Mouse (Mus musculus): Measurements from ENCODE around the gene I0C0044D17Rik. TPM values are rescaled to one million over a fixed set of nuclear protein-coding genes. Genes with fewer than 3 reads are reported as not detected.
"Not testable (repeated sequence)": the region's sequence is repeated elsewhere in the genome, so short reads cannot be mapped to it uniquely, and the experiment has no call there.

I0C0044D17Rik gene
- polyA plus RNA-seq, 1 experiment from 2014 or later, result not detected

GRCm38 (mm10) chr4:98846396-98846795 is 22.8 kb upstream of the I0C0044D17Rik start:
- H3K27me3 ChIP-seq, result no peaks in the 10 kb centered on the region
- H3K4me3 ChIP-seq (replicated peaks), result no peak overlapping the region
- no peaks in the 10 kb centered on the region for H3K9me3 ChIP-seq (replicated peaks)
- H3K4me2 ChIP-seq, result no peak overlapping the region
- H3K36me3 ChIP-seq (replicated peaks), result no peaks in the 10 kb centered on the region
- no peak for ATAC-seq (ENCODE audit: insufficient read depth)
- H3K4me1 ChIP-seq (replicated peaks), result no peaks in the 10 kb centered on the region
- H3K9ac ChIP-seq, result no peak overlapping the region
- WGBS (ENCODE audit: insufficient replicate concordance), result 38% methylated on average over 3 of the region's 3 CpGs
- no peak overlapping the region for H3K27ac ChIP-seq (replicated peaks)

DNA sequence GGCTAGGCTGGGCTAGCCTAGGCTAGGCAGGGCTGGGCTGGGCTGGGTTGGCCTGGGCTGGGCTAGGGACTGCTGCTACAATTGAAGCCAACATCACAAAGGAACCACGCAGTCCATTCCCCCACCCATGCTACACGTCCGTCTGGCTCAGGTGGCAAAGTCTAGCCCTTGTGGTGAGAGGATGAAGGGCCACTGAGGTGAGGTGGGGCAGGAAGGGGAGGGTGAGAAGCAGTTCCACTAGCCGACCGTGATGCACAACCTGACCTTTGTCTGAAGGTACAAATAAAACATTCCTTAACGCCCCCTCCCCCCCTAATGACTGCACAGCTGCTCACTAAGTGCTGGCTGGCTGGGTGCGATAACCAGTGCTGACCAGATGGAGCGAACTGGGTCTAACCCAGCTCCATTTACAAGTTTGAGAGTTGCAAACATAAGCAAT is 22.1 kb upstream of the I0C0044D17Rik start:
- 67% methylated on average over 8 of the region's 8 CpGs for WGBS (ENCODE audit: insufficient replicate concordance)
- no peak overlapping the region for H3K27ac ChIP-seq (replicated peaks)
- ATAC-seq (ENCODE audit: insufficient read depth), result no peak

GRCm38 (mm10) chr4:98845201-98845600 is 21.6 kb upstream of the I0C0044D17Rik start:
- Histone ChIP-seq H3K9ac (no peak overlapping the region), H3K27ac (replicated peaks) (no peak overlapping the region)
- ATAC-seq (ENCODE audit: insufficient read depth), result no peak

More for the DNA sequence above, 22.1 kb upstream of the I0C0044D17Rik start:
- Histone ChIP-seq H3K4me1 (replicated peaks) (no peaks in the 10 kb centered on the region), H3K27me3 (no peaks in the 10 kb centered on the region), H3K4me2 (no peak overlapping the region), H3K9ac (no peak overlapping the region), H3K4me3 (replicated peaks) (no peak overlapping the region), H3K9me3 (replicated peaks) (no peaks in the 10 kb centered on the region), H3K36me3 (replicated peaks) (no peaks in the 10 kb centered on the region)

GRCm38 (mm10) chr4:98843906-98844597 is 20.4 kb upstream of the I0C0044D17Rik start:
- Histone ChIP-seq H3K27me3 (no peaks in the 10 kb centered on the region), H3K4me2 (no peak overlapping the region), H3K4me3 (replicated peaks) (no peak overlapping the region), H3K9me3 (replicated peaks) (no peaks in the 10 kb centered on the region), H3K27ac (replicated peaks) (no peak overlapping the region), H3K36me3 (replicated peaks) (no peaks in the 10 kb centered on the region), H3K9ac (no peak overlapping the region), H3K4me1 (replicated peaks) (no peaks in the 10 kb centered on the region)
- no peak for ATAC-seq (ENCODE audit: insufficient read depth)
- 53% methylated on average over 7 of the region's 7 CpGs for WGBS (ENCODE audit: insufficient replicate concordance)

More at GRCm38 (mm10) chr4:98845201-98845600, 21.6 kb upstream of the I0C0044D17Rik start:
- WGBS (ENCODE audit: insufficient replicate concordance), result 57% methylated on average over 4 of the region's 4 CpGs
- H3K4me2 ChIP-seq, result no peak overlapping the region
- H3K4me1 ChIP-seq (replicated peaks), result no peaks in the 10 kb centered on the region
- no peak overlapping the region for H3K4me3 ChIP-seq (replicated peaks)
- H3K36me3 ChIP-seq (replicated peaks), result no peaks in the 10 kb centered on the region
- no peaks in the 10 kb centered on the region for H3K9me3 ChIP-seq (replicated peaks)
- no peaks in the 10 kb centered on the region for H3K27me3 ChIP-seq

GRCm38 (mm10) chr4:98841251-98841650 is 17.6 kb upstream of the I0C0044D17Rik start:
- not testable (repeated sequence) for H3K4me3 ChIP-seq (replicated peaks); H3K4me1 ChIP-seq (replicated peaks); H3K27me3 ChIP-seq; ATAC-seq (ENCODE audit: insufficient read depth); H3K4me2 ChIP-seq; H3K36me3 ChIP-seq (replicated peaks); H3K9me3 ChIP-seq (replicated peaks); H3K9ac ChIP-seq; H3K27ac ChIP-seq (replicated peaks)
- WGBS (ENCODE audit: insufficient replicate concordance), result 75% methylated on average over 6 of the region's 6 CpGs

DNA sequence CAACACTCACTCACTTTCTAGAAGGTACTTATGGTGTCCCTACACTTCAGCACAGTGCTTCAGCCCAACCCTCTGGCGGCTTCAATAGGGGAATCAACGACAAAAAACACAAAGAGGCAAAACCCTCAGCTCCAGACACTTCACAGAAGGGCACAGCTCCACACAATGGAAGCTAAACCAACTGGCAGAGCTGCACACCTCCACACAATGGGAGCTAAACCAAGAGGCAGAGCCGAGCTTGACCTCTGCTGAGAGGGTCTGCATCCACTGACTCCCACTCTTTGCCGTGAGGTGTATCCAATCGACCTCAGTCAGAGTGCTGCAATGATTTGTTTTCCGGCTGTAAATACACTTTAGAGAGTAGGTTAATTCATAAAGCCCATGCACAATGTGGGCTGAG is 16.9 kb upstream of the I0C0044D17Rik start:
- WGBS (ENCODE audit: insufficient replicate concordance), result 61% methylated on average over 6 of the region's 6 CpGs
- Histone ChIP-seq H3K27ac (replicated peaks) (no peak overlapping the region), H3K9ac (no peak overlapping the region)

GRCm38 (mm10) chr4:98838913-98839312 is 15.3 kb upstream of the I0C0044D17Rik start:
- no peak for ATAC-seq (ENCODE audit: insufficient read depth)
- Histone ChIP-seq H3K4me2 (no peak overlapping the region), H3K4me1 (replicated peaks) (no peaks in the 10 kb centered on the region), H3K36me3 (replicated peaks) (no peaks in the 10 kb centered on the region), H3K27me3 (no peaks in the 10 kb centered on the region), H3K27ac (replicated peaks) (no peak overlapping the region), H3K9me3 (replicated peaks) (no peaks in the 10 kb centered on the region), H3K4me3 (replicated peaks) (no peak overlapping the region), H3K9ac (no peak overlapping the region)
- WGBS (ENCODE audit: insufficient replicate concordance), result 73% methylated on average over 4 of the region's 4 CpGs

More for the DNA sequence above, 16.9 kb upstream of the I0C0044D17Rik start:
- no peaks in the 10 kb centered on the region for H3K36me3 ChIP-seq (replicated peaks)
- H3K4me1 ChIP-seq (replicated peaks), result no peaks in the 10 kb centered on the region
- no peak overlapping the region for H3K4me3 ChIP-seq (replicated peaks)
- no peak overlapping the region for H3K4me2 ChIP-seq
- ATAC-seq (ENCODE audit: insufficient read depth), result no peak
- no peaks in the 10 kb centered on the region for H3K9me3 ChIP-seq (replicated peaks)
- H3K27me3 ChIP-seq, result no peaks in the 10 kb centered on the region

- 68% methylated on average over 16 of the region's 16 CpGs for WGBS (ENCODE audit: insufficient replicate concordance)
- H3K27me3 ChIP-seq, result no peaks in the 10 kb centered on the region
- H3K4me3 ChIP-seq (replicated peaks), result no peak overlapping the region
- no peak overlapping the region for H3K4me2 ChIP-seq
- H3K9ac ChIP-seq, result no peak overlapping the region
- no peaks in the 10 kb centered on the region for H3K4me1 ChIP-seq (replicated peaks)
- no peaks in the 10 kb centered on the region for H3K9me3 ChIP-seq (replicated peaks)
- no peak overlapping the region for H3K27ac ChIP-seq (replicated peaks)
- no peaks in the 10 kb centered on the region for H3K36me3 ChIP-seq (replicated peaks)
- ATAC-seq (ENCODE audit: insufficient read depth), result no peak
Measured at GRCm38 (mm10) chr4:98837715-98838505, 14.3 kb upstream of the I0C0044D17Rik start.

DNA sequence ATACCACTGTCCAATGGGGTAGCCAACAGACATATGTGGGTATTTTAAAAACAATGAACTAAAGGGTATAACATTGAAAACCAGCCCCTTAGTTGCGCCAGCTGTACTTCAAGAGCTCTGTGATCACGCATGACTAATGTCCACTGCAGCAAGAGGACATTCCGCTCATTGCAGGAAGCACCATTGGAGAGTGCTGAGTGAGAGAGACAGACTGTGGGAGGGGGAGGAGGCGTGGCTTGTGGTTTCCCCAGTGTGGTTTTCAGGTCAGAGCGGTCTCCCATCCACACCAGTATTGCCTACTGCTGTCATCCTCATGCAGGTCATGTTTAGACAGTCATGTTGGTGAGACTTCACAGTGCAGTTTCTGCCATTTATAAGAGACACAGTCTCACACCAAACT is 12.9 kb upstream of the I0C0044D17Rik start:
- Histone ChIP-seq H3K9ac (no peak overlapping the region), H3K27me3 (no peaks in the 10 kb centered on the region), H3K4me2 (no peak overlapping the region), H3K4me1 (replicated peaks) (no peaks in the 10 kb centered on the region), H3K9me3 (replicated peaks) (no peaks in the 10 kb centered on the region), H3K36me3 (replicated peaks) (no peaks in the 10 kb centered on the region), H3K4me3 (replicated peaks) (no peak overlapping the region), H3K27ac (replicated peaks) (no peak overlapping the region)
- no peak for ATAC-seq (ENCODE audit: insufficient read depth)
- 12% methylated on average over 5 of the region's 5 CpGs for WGBS (ENCODE audit: insufficient replicate concordance)

DNA sequence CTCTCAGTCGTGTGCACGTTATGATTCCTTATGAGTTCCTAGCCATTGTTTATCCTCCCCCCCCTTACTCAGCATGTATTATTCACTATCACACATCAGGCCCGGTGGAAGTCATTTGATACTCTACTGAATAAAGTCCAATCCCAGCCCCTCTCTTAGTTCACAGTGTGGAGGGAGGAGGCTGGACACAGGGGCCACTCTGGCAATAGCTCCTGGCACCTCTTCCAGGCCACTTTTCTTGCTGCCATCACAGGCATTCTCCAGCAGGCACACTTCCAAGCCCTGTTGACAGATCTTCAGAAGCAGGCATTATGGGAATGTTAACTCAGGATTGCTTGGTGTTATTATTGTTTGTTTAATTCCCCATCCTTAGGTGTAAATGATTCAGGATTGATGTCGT is 11.1 kb upstream of the I0C0044D17Rik start:
- Histone ChIP-seq H3K27ac (replicated peaks) (no peak overlapping the region), H3K27me3 (no peaks in the 10 kb centered on the region), H3K9ac (no peak overlapping the region), H3K4me3 (replicated peaks) (no peak overlapping the region), H3K4me2 (no peak overlapping the region), H3K4me1 (replicated peaks) (no peaks in the 10 kb centered on the region), H3K36me3 (replicated peaks) (no peaks in the 10 kb centered on the region), H3K9me3 (replicated peaks) (no peaks in the 10 kb centered on the region)
- 54% methylated on average over 4 of the region's 4 CpGs for WGBS (ENCODE audit: insufficient replicate concordance)
- no peak for ATAC-seq (ENCODE audit: insufficient read depth)

DNA sequence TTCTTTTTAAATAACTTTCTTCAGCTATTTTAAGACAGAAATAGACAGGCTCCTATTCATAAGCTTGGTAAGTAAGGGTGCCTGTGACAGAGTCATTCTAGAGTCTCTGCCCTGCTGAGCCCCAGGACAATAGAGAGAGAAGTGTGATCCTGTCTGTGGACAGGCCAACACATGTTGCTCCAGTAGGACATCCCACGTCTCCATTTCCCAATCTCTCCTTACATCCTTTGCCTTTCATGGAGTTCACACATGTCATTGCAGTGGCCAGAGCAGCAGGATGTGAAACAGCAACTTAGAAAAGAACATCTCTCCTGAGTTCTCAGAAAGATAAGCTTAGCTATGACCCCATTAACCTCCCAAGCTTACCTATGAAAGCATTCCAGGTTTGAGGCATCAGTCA is 8.1 kb upstream of the I0C0044D17Rik start:
- 34% methylated on average over 1 of the region's 1 CpGs for WGBS (ENCODE audit: insufficient replicate concordance)
- Histone ChIP-seq H3K9me3 (replicated peaks) (no peaks in the 10 kb centered on the region), H3K36me3 (replicated peaks) (no peaks in the 10 kb centered on the region), H3K9ac (no peak overlapping the region), H3K27ac (replicated peaks) (no peak overlapping the region), H3K27me3 (no peaks in the 10 kb centered on the region), H3K4me3 (replicated peaks) (no peak overlapping the region), H3K4me1 (replicated peaks) (no peaks in the 10 kb centered on the region), H3K4me2 (no peak overlapping the region)
- no peak for ATAC-seq (ENCODE audit: insufficient read depth)
